Mouse (Mus musculus) cerebellum, postnatal 10 days (tissue): Measurements from ENCODE around the gene Mmp15.

Experiments used
- DNase-seq, 2 experiments: peaks; one replicate each; pipeline ENCODE4 v3.0.0; 2021; ENCODE audit warnings: mixed read lengths in 2 of 2

Gene Mmp15

GRCm38 (mm10) chr8:95352151-95352870, at the start of gene Mmp15:
Mmp15 (plus strand) TSS chr8:95352268.
- DNase-seq, result peak; percentile 74 to 79

- DNase-seq, result peak; percentile 58 to 63
Measured at GRCm38 (mm10) chr8:95302410-95302809, 49.7 kb upstream of the Mmp15 start.

GRCm38 (mm10) chr8:95305526-95305925, 46.5 kb upstream of the Mmp15 start:
- DNase-seq, result no peak

- no peak for DNase-seq
Measured at GRCm38 (mm10) chr8:95306431-95306830, 45.6 kb upstream of the Mmp15 start, which contains the start of gene Cngb1. Cngb1 (minus strand) TSS chr8:95306585.

- no peak for DNase-seq
Measured at GRCm38 (mm10) chr8:95310342-95310970, 41.6 kb upstream of the Mmp15 start, which contains the start of gene Tepp. Tepp (plus strand) TSS chr8:95310566.

GRCm38 (mm10) chr8:95312836-95313235, 39.2 kb upstream of the Mmp15 start:
- DNase-seq, result peak in 1 of 2 experiments; percentile 46

- DNase-seq, result no peak
Measured at GRCm38 (mm10) chr8:95313857-95314256, 38.2 kb upstream of the Mmp15 start.

GRCm38 (mm10) chr8:95314707-95315106, 37.4 kb upstream of the Mmp15 start:
- no peak for DNase-seq

- no peak for DNase-seq
Measured at GRCm38 (mm10) chr8:95315350-95315749, 36.7 kb upstream of the Mmp15 start.

- peak; percentile 78 for DNase-seq
Measured at GRCm38 (mm10) chr8:95320224-95321139, 31.6 kb upstream of the Mmp15 start.

- no peak for DNase-seq
Measured at GRCm38 (mm10) chr8:95323201-95323600, 28.9 kb upstream of the Mmp15 start.

- no peak for DNase-seq
Measured at GRCm38 (mm10) chr8:95324646-95325045, 27.4 kb upstream of the Mmp15 start.

GRCm38 (mm10) chr8:95326822-95327221, 25.2 kb upstream of the Mmp15 start:
- DNase-seq, result no peak

- DNase-seq, result peak in 1 of 2 experiments; percentile 8
Measured at GRCm38 (mm10) chr8:95327866-95328465, 24.1 kb upstream of the Mmp15 start.

GRCm38 (mm10) chr8:95330367-95330766, 21.7 kb upstream of the Mmp15 start:
- DNase-seq, result peak in 1 of 2 experiments; percentile 2

GRCm38 (mm10) chr8:95331156-95331719, 20.8 kb upstream of the Mmp15 start:
- peak in 1 of 2 experiments; percentile 75 for DNase-seq

- peak; percentile 96 for DNase-seq
Measured at GRCm38 (mm10) chr8:95331720-95332436, 20.2 kb upstream of the Mmp15 start, which contains the start of the genes Zfp319 and Usb1. Zfp319 (minus strand) TSS chr8:95331950. Usb1 (plus strand) TSS chr8:95332284.

- peak in 1 of 2 experiments; percentile 1 for DNase-seq
Measured at GRCm38 (mm10) chr8:95332437-95333199, 19.4 kb upstream of the Mmp15 start.

GRCm38 (mm10) chr8:95335706-95336105, 16.4 kb upstream of the Mmp15 start:
- DNase-seq, result no peak

- no peak for DNase-seq
Measured at GRCm38 (mm10) chr8:95336363-95336762, 15.7 kb upstream of the Mmp15 start.

- DNase-seq, result no peak
Measured at GRCm38 (mm10) chr8:95341721-95342120, 10.3 kb upstream of the Mmp15 start.
